Mouse (Mus musculus) midbrain, embryonic 15.5 days (tissue): ENCODE results near the gene Knstrn. TPM values are rescaled to one million over a fixed set of nuclear protein-coding genes. Genes with fewer than 3 reads are reported as not detected.

Source experiments
- ATAC-seq: fragments of 200-750 bp; cut with Nextera tagmentation; replicated peaks from 2 replicates; pipeline ENCODE4 v1.8.0; 2017; ENCODE audit warnings: moderate TSS enrichment
- H3K27ac ChIP-seq: fragments of 300-500 bp; sonication (generic); 2 replicates; pipeline ENCODE4 v1.5.1; 2015; ENCODE audit warnings: mild to moderate bottlenecking, inconsistent platforms
- H3K27me3 ChIP-seq: fragments of 300-500 bp; sonication (generic); replicated peaks from 2 replicates; pipeline ENCODE4 v1.6.1; 2015; ENCODE audit warnings: inconsistent platforms
- H3K36me3 ChIP-seq: fragments of 300-500 bp; sonication (generic); replicated peaks from 2 replicates; pipeline ENCODE4 v1.6.1; 2015; ENCODE audit warnings: inconsistent platforms
- H3K4me1 ChIP-seq: fragments of 300-500 bp; sonication (generic); 2 replicates; pipeline ENCODE4 v1.6.1; 2015; ENCODE audit warnings: inconsistent platforms
- H3K4me2 ChIP-seq: fragments of 300-500 bp; sonication (generic); 2 replicates; pipeline ENCODE4 v1.6.1; 2015; ENCODE audit warnings: inconsistent platforms, mild to moderate bottlenecking, moderate library complexity
- H3K4me3 ChIP-seq: fragments of 300-500 bp; sonication (generic); 2 replicates; pipeline ENCODE4 v1.5.1; 2015; ENCODE audit warnings: mild to moderate bottlenecking, inconsistent platforms
- H3K9ac ChIP-seq: fragments of 300-500 bp; sonication (generic); 2 replicates; pipeline ENCODE4 v1.6.1; 2015; ENCODE audit warnings: mild to moderate bottlenecking, inconsistent platforms
- H3K9me3 ChIP-seq: fragments of 300-500 bp; sonication (generic); 2 replicates; pipeline ENCODE4 v1.6.1; 2016; ENCODE audit warnings: inconsistent platforms
- WGBS: fragments of 180-500 bp; shearing (Covaris S2); methylation state at CpG from one replicate; pipeline ENCODE4 v1.1.7; 2015; ENCODE audit warnings: mixed read lengths; 5-methylcytosine and 5-hydroxymethylcytosine counted together
- polyA plus RNA-seq: library from polyadenylated mRNA; unstranded; fragments of >200 nt; fragmentation: Nextera tagmentation; extraction: Ambion mirVana; gene quantifications from 2 replicates; pipeline ENCODE4 v1.2.1, GENCODE M21; 2015

Gene Knstrn
- polyA plus RNA-seq, 1 experiment from 2014 or later, result 17.7 TPM

GRCm38 (mm10) chr2:118779504-118780480 is 34.0 kb upstream of the Knstrn start, which contains the start of gene Disp2:
Gene Disp2 (plus strand): TSS chr2:118779719.
- Histone ChIP-seq H3K4me2 (peak within 1 kb of the TSS; percentile 69), H3K9me3 (no peaks in the 10 kb centered on the region), H3K4me3 (peak within 1 kb of the TSS; percentile 58), H3K27ac (peak within 1 kb of the TSS; percentile 88), H3K9ac (peak within 1 kb of the TSS; percentile 72), H3K27me3 (no peaks in the 10 kb centered on the region), H3K4me1 (peaks cover 23% of the 10 kb centered on the region), H3K36me3 (no peaks in the 10 kb centered on the region)
- ATAC-seq, result peak; percentile 97
- WGBS, result 9% methylated on average over 39 of the region's 39 CpGs

GRCm38 (mm10) chr2:118781115-118781514 is 32.7 kb upstream of the Knstrn start:
- 35% methylated on average over 1 of the region's 1 CpGs for WGBS
- H3K9me3 ChIP-seq, result no peaks in the 10 kb centered on the region
- peaks cover 20% of the 10 kb centered on the region for H3K4me1 ChIP-seq
- no peak for ATAC-seq
- peak overlapping the region; percentile 69 for H3K4me2 ChIP-seq
- no peak overlapping the region for H3K9ac ChIP-seq
- peaks cover 3% of the 10 kb centered on the region for H3K36me3 ChIP-seq
- H3K4me3 ChIP-seq, result peak overlapping the region; percentile 58
- H3K27me3 ChIP-seq, result no peaks in the 10 kb centered on the region
- H3K27ac ChIP-seq, result no peak overlapping the region

GRCm38 (mm10) chr2:118782303-118782702 is 31.5 kb upstream of the Knstrn start:
- H3K36me3 ChIP-seq, result peaks cover 15% of the 10 kb centered on the region
- peaks cover 20% of the 10 kb centered on the region for H3K4me1 ChIP-seq
- no peak overlapping the region for H3K27ac ChIP-seq
- H3K9ac ChIP-seq, result no peak overlapping the region
- H3K9me3 ChIP-seq, result no peaks in the 10 kb centered on the region
- WGBS, result 72% methylated on average over 4 of the region's 4 CpGs
- H3K27me3 ChIP-seq, result no peaks in the 10 kb centered on the region
- no peak overlapping the region for H3K4me2 ChIP-seq
- no peak overlapping the region for H3K4me3 ChIP-seq
- ATAC-seq, result no peak

GRCm38 (mm10) chr2:118783093-118783492 is 30.7 kb upstream of the Knstrn start:
- H3K4me2 ChIP-seq, result no peak overlapping the region
- no peaks in the 10 kb centered on the region for H3K27me3 ChIP-seq
- H3K9ac ChIP-seq, result no peak overlapping the region
- H3K4me1 ChIP-seq, result peaks cover 20% of the 10 kb centered on the region
- peaks cover 20% of the 10 kb centered on the region for H3K36me3 ChIP-seq
- ATAC-seq, result no peak
- no peak overlapping the region for H3K27ac ChIP-seq
- no peaks in the 10 kb centered on the region for H3K9me3 ChIP-seq
- H3K4me3 ChIP-seq, result no peak overlapping the region
- 68% methylated on average over 5 of the region's 5 CpGs for WGBS

- WGBS, result 94% methylated on average over 7 of the region's 7 CpGs
- H3K27ac ChIP-seq, result no peak overlapping the region
- peaks cover 20% of the 10 kb centered on the region for H3K36me3 ChIP-seq
- peaks cover 20% of the 10 kb centered on the region for H3K4me1 ChIP-seq
- no peaks in the 10 kb centered on the region for H3K9me3 ChIP-seq
- H3K9ac ChIP-seq, result no peak overlapping the region
- no peak overlapping the region for H3K4me2 ChIP-seq
- ATAC-seq, result no peak
- no peak overlapping the region for H3K4me3 ChIP-seq
- H3K27me3 ChIP-seq, result no peaks in the 10 kb centered on the region
Observed at GRCm38 (mm10) chr2:118783663-118784062, 30.1 kb upstream of the Knstrn start.

- H3K9ac ChIP-seq, result no peak overlapping the region
- no peak overlapping the region for H3K27ac ChIP-seq
- peaks cover 8% of the 10 kb centered on the region; the same call in 1 of the 2 replicates for H3K4me1 ChIP-seq
- no peaks in the 10 kb centered on the region for H3K9me3 ChIP-seq
- peaks cover 34% of the 10 kb centered on the region for H3K36me3 ChIP-seq
- ATAC-seq, result no peak
- 89% methylated on average over 5 of the region's 5 CpGs for WGBS
- H3K4me2 ChIP-seq, result no peak overlapping the region
- H3K4me3 ChIP-seq, result no peak overlapping the region
- H3K27me3 ChIP-seq, result 0 out of 2 replicates have a peak, but pooled peaks cover 5% of the 10 kb centered on the region
Observed at GRCm38 (mm10) chr2:118786525-118786924, 27.3 kb upstream of the Knstrn start.

- Histone ChIP-seq H3K36me3 (peaks cover 50% of the 10 kb centered on the region), H3K9ac (no peak overlapping the region), H3K27ac (no peak overlapping the region), H3K9me3 (no peaks in the 10 kb centered on the region), H3K27me3 (peaks cover 5% of the 10 kb centered on the region; the same call in 1 of the 2 replicates), H3K4me2 (no peak overlapping the region), H3K4me3 (no peak overlapping the region), H3K4me1 (peaks cover 8% of the 10 kb centered on the region; the same call in 1 of the 2 replicates)
- ATAC-seq, result no peak
- WGBS, result 89% methylated on average over 11 of the region's 11 CpGs
Observed at GRCm38 (mm10) chr2:118789501-118789900, 24.3 kb upstream of the Knstrn start.

GRCm38 (mm10) chr2:118790221-118790550 is 23.6 kb upstream of the Knstrn start:
- peaks cover 5% of the 10 kb centered on the region; the same call in 1 of the 2 replicates for H3K27me3 ChIP-seq
- H3K9ac ChIP-seq, result no peak overlapping the region
- no peak overlapping the region for H3K4me3 ChIP-seq
- ATAC-seq, result no peak; the same call in 1 of the 2 replicates
- peak overlapping the region; percentile 24; the same call in 1 of the 2 replicates for H3K4me2 ChIP-seq
- H3K4me1 ChIP-seq, result peaks cover 8% of the 10 kb centered on the region; the same call in 1 of the 2 replicates
- H3K9me3 ChIP-seq, result no peaks in the 10 kb centered on the region
- WGBS, result 48% methylated on average over 12 of the region's 12 CpGs
- peaks cover 50% of the 10 kb centered on the region for H3K36me3 ChIP-seq
- no peak overlapping the region for H3K27ac ChIP-seq

- ATAC-seq, result peak; percentile 67
- no peak overlapping the region for H3K27ac ChIP-seq
- no peaks in the 10 kb centered on the region for H3K9me3 ChIP-seq
- H3K9ac ChIP-seq, result no peak overlapping the region
- peaks cover 49% of the 10 kb centered on the region for H3K36me3 ChIP-seq
- no peak overlapping the region for H3K4me3 ChIP-seq
- peak overlapping the region; percentile 24 for H3K4me2 ChIP-seq
- peaks cover 8% of the 10 kb centered on the region; the same call in 1 of the 2 replicates for H3K4me1 ChIP-seq
- H3K27me3 ChIP-seq, result peaks cover 7% of the 10 kb centered on the region; the same call in 1 of the 2 replicates
- WGBS, result 25% methylated on average over 44 of the region's 44 CpGs
Observed at GRCm38 (mm10) chr2:118790551-118791525, 23.0 kb upstream of the Knstrn start.

- no peak overlapping the region for H3K4me2 ChIP-seq
- no peak overlapping the region for H3K27ac ChIP-seq
- H3K4me3 ChIP-seq, result no peak overlapping the region
- H3K9ac ChIP-seq, result no peak overlapping the region
- H3K4me1 ChIP-seq, result peaks cover 8% of the 10 kb centered on the region; the same call in 1 of the 2 replicates
- WGBS, result 92% methylated on average over 26 of the region's 26 CpGs
- H3K36me3 ChIP-seq, result peaks cover 41% of the 10 kb centered on the region
- no peaks in the 10 kb centered on the region for H3K9me3 ChIP-seq
- peaks cover 8% of the 10 kb centered on the region; the same call in 1 of the 2 replicates for H3K27me3 ChIP-seq
- ATAC-seq, result no peak
Observed at GRCm38 (mm10) chr2:118791591-118792258, 22.1 kb upstream of the Knstrn start.

GRCm38 (mm10) chr2:118792259-118792613 is 21.6 kb upstream of the Knstrn start:
- Histone ChIP-seq H3K27me3 (peaks cover 8% of the 10 kb centered on the region; the same call in 1 of the 2 replicates), H3K4me3 (no peak overlapping the region), H3K9me3 (no peaks in the 10 kb centered on the region), H3K4me2 (no peak overlapping the region), H3K4me1 (peaks cover 8% of the 10 kb centered on the region; the same call in 1 of the 2 replicates), H3K9ac (no peak overlapping the region), H3K27ac (no peak overlapping the region), H3K36me3 (peaks cover 35% of the 10 kb centered on the region)
- ATAC-seq, result no peak
- WGBS, result 86% methylated on average over 4 of the region's 4 CpGs
